Mouse (Mus musculus): ENCODE measurements around the gene Lrrc1.

The Lrrc1 gene

DNA sequence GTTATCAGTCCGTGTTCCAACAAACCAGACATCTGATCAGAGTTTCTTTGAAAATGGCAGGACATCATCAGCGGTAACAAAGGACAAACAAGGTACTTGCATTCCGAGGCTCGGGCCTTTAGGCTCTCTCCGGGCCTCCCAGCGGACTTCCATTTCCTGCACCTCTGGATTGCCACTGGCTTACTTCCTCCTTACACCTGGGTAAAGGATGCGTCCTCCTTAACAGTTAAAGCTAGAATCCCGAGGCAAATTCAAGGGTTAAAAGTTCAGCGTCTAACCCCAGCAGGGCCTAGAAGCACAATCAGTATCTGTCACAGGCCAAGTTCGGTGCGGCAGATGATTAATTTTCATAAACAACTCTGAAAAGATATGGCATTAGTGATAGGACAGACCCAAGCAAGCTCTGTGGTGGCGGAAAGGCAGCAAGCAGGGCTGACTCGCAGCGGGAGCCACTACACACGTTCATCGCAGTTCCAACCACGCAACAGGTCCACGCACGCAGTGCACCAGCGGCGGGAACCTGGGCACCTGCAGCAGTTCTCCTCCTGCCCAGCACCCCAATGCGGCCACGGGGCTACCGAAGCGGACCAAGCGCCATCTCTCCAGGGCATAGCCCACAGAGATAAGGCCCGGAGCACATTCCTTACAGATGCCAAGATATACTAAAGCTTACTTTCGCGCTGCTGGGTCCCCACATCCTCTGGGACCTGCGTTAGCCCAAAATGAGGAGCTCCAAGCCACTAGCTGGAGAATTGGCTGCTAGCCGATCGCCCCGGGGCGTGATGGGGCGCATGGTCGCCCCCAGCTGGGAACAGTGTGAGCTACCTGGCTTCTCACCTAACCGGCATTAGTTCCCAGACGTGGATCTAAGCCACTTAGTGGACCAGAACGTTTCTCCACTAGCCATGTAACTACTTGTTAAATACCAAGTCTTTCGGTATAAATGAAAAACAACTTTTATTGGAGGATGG, 1.0 kb downstream of the Lrrc1 start:
- DNase-seq (ENCODE audit: low spot score), result peak; percentile 64

DNA sequence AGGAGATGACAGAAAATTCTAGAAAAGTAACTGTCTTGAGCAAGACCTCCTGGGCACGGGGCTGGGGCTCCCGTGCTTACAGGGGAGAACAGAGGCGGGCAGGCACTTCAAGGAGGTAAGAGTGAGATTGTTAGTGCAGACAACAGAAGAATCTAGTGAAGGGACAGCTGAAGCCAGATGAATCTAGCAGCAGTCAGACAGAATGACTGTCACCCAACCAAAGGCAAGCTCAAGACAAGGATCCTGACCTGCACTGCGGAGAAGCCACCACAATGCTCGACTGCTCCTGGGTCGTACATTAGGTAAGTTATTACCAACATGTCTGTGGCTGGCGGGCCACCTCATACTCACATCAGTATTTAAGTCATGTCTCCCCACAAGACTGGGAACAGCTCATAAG, 3.1 kb downstream of the Lrrc1 start:
- DNase-seq (ENCODE audit: low spot score), result no peak

DNA sequence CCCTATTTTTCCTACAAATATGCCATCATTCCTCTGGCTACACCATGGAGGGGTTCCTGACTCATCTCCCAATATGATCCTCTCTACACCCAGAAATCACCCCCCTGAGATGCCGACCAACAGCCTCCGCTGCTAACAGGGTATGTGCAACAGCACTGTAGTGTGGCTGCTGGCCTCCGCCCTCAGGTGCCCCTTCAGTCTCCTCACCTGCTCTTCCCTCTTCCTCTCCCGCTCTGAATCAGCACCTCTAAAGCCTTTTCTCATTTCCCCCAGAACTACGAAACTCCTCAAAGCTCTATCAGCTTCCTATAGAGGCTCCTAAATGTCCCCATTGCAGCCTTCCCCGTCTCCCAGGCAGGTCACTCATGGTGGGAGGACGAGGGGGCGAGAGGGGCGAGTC, 5.4 kb downstream of the Lrrc1 start:
- DNase-seq (ENCODE audit: low spot score), result no peak

DNA sequence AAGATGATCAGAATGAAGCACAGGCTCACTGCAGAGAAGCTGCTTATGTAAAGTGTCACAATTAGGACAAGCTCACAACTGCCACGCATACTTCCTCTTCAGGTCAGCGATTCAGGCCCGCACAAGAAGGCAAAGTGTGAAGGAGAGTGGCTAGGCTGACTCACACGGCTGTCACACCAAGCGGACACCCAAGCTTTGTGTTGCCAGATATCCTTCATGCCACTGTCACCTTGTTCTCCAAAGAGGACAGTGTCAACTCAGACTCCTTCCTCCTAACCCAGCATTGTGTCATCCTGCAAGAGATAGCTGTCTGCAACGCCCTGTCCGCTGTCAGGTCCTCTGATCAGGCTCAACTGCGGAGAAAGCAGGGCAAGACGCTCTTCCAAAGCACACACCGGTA, 7.3 kb downstream of the Lrrc1 start:
- DNase-seq (ENCODE audit: low spot score), result no peak

DNA sequence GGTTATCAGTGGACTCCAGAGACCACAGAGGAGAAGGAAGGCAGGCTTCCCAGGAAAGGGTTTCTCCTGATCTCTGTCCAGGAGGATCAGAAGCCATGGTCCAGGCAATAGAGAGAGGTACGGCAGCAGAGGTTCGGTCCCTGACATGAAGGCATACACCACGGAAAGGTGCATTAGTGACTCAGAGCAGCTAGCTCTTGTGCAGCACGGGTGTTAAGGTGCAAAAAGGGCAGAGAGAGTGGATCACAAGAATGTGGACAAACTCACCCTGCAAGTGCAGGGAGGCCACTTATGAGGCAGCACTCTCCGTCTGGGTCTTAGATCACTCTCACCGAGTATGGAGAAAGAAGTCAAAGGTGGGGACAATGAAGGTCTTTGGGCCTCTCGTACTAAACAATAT, 7.8 kb downstream of the Lrrc1 start:
- no peak for DNase-seq (ENCODE audit: low spot score)

DNA sequence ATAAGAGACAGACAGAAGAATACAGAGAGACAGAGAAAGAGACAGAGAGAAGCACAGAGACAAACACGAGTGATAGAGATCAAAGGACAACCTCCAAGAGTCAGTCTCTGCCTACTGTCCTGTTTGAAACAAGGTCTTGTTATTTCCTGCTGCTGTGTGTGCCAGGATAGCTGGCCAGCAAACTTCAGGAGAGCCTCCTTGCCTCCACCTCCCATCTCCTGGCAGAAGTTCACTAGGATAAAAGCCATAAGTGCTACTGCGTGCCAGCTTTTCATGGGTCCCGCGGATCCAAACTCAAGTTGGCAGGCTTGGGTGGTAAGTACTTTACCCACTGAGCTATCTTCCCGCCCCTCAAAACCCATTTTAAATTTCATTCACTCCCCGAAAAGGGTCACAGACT, 8.4 kb downstream of the Lrrc1 start:
- DNase-seq (ENCODE audit: low spot score), result no peak

DNA sequence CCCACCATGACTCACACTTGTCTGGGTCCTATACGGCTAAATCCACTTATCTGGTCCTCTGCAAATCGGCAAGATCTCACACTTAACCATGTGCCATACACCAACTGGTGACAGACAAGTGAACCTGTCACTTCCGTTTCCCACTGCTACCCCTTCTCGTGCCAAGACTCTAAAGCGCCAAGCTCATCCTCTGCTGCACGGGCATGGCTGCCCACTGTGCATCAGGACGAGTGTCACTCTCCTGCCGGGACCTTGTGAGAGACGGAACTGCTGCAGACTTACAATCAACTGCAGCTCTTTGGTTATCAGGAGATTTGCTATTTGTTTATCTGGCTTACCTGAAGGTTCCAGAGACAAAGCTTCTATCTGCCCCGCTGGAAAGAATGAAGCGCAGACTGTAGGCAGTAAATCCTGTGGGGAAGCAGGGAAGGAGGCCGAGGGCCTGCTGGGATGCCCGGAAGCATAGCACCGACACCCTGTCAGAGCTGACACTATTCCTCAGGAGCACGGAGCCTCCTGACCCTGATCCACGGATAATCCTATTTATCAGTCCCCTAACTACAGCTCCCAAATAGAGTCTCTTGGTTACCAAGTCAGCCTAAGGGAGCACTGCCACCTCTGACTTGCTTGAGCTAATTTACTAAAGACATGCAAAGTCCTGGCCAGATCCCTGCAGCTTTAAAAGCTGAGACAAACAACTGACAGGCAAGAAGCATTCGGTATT, 9.5 kb downstream of the Lrrc1 start:
- no peak for DNase-seq (ENCODE audit: low spot score)

DNA sequence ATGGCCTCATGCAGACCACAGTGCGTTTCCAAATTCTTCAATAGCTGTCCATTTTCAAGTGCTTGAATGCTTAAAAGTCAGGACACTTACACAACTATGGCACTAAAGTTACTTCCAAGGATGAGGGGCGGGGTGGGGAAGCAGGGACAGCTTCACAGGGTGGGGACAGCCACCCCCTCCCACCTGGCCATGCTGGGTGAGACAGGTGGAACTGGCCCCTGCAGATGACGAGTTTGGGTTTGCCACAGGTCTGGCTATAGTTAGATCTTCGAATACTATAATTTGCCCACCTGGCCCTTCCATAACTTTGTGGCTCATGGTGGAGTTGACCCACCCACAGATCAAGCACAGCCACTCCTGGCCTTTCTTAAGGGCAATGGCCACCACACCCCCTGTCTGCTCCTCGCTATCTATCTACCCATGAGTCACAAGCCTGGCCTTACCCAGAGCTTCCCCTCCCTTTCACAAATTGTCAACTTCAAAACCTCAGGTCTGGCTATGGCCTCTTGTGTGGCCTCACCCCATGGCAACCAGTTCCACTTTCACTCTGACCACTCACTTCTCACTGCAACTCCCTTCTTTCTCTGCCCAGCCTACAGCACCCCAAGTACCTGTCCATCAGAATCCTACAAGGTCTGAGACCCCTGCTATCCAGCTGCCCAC, 16.2 kb downstream of the Lrrc1 start:
- no peak for DNase-seq (ENCODE audit: low spot score)

DNA sequence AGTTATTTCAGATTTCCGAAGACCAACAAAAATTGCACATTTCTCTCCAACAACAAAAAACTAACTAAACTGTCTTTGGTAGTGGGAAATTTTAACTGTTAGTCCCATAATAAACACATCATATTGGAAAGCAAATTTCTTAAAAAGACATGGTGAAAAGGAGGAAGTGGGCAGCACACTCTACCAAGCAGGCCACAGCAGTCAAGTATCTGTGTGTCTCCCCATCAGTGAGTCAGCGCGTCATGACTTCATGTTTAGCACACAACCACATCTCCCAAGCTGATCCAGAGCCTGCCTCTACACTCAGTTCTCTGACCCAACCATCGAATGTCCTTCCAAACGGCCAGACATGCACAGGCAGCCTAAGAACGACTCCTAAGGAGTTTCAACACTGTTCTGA, 17.5 kb downstream of the Lrrc1 start:
- DNase-seq (ENCODE audit: low spot score), result no peak

DNA sequence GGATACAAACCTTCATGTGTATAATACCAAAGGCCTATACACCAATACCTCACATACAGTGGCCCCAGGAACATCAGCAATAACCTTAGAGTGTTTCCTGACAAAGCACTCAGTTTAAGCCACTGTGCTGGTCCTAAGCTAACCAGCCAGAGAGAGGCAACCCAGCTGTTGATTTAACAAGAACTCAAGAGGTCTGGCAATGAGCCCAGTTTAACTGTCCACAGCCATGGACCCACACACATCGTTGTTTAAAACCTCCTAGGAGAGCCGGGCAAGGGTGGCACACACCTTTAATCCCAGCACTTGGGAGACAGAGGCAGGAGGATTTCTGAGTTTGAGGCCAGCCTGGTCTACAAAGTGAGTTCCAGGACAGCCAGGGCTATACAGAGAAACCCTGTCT, 18.0 kb downstream of the Lrrc1 start:
- no peak for DNase-seq (ENCODE audit: low spot score)

DNA sequence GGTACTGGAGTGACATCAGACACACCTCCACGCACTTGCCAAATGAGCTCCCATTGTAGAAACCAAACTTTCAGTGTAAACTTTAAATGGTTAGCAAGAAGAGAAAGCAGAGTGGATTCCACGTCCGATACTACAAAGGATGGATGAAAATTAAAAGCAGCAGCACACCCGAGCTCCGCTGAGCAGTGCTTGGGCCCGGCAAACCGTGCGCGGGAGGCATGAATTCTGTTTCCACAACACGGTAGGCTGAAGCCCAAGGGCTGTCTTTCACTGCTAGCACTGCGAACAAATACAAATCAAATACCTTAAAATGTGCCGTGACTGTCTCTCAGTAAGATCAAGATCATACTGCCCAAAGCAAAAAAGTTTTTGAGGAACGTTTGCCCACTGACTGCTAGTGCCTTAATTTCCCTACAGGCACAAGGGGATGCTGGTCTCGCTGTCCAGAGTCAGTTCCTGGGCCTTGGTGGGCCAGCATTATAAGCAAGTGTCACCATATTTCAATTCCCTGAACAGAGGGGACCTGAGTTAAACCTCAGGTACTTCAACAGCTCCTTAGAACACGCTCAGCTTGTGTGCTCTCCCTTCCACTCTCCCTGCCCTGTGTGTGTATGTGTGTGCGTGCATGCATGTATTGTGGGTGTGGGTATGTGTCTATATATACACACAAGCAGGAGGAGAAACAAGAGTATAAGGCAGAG, 18.9 kb downstream of the Lrrc1 start:
- no peak for DNase-seq (ENCODE audit: low spot score)

DNA sequence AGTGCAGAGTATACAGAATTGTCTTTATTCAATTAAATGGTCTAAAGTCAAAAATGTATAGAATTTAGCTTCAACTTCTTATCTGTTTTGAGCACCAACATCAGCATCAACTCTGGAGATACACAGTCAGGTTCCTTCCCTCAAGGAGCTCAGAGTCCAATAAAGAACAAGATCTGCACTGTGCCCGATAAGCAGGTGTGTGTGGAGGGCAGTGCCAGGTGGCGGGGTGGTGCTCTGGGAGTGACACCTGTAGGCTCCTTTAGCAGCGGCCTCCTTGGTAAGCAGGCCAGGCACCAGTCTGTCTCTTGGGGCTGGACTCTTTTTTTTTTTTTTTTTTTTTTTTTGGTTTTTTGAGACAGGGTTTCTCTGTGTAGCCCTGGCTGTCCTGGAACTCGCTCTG, 20.9 kb downstream of the Lrrc1 start:
- no peak for DNase-seq (ENCODE audit: low spot score)

DNA sequence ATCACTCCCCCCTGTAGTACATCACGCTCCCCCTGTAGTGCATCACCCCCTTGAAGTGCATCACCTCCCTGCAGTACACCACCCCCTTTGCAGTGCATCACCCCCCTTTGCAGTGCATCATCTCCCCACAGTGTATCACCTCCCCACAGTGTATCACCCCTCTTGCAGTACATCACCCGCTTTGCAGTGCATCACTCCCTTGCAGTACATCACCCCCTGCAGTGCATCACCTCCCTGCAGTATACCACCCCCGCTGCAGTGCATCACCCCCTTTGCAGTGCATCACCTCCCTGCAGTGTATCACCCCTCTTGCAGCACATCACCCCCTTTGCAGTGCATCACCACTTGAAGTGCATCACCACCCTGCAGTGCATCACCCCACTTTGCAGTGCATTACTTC, 22.2 kb downstream of the Lrrc1 start:
- DNase-seq (ENCODE audit: low spot score), result no peak

DNA sequence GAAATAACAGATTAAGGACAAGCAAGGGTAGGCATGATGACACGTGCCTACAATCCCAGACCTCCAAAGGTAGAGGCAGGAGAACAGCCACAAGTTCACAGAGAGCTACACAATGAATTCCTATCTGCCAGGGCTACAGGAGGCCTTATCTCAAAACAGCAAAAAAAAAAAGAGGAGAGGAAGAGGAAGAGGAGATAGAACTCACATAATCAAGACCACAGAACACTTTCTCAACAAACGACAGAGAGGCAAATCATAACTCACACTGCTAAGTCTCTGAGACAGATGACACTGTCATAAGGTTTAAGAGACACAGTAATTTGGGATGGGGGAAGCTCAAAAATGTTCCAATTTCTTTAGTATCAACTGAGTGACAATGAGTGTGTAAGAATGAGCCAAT, 25.5 kb downstream of the Lrrc1 start:
- no peak for DNase-seq (ENCODE audit: low spot score)

DNA sequence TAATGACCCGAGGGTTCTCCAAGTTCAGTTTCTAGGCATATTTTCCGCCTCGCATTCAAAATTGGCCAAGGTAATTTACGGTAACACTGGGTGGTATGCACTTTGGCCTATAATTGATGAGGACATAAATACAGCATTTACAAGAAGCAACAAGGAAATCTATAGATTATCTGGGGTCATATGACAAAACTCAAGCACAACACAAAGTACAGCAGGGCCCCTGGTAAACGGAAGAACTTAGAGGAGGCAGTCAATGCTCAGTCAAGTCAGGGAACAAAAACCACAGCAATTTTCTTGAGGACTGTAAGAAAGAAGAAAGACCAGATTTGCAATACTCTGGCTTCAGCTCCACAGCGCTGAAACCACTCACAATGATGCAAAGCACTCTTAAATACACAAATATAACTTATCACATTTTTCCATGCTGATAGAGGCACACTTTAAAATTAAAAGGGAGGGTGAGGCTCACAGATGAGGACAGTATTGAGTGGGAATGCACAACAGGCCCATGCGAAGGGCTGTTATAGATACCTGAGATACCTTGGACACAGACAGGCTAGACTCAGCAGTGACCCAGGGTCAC, 27.8 kb downstream of the Lrrc1 start:
- DNase-seq (ENCODE audit: low spot score), result no peak

DNA sequence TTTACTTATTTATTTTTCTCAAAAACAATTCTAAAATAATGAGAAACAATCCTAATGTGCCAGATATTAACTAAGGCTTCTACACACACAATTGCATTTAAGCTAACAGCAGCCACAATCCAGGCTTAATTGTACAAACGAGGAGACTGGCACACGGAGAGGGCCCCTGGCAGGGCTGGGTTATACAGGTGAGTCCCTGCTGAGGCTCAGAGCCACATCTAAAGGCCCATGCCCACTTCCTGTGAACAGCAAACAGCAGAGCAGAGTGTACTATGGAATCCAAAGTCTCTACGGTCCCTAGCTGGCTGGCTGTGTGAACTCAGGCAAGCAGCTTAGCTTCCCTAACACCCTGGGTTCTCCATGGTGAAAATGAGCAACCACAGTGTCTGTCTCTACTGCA, 30.8 kb downstream of the Lrrc1 start:
- no peak for DNase-seq (ENCODE audit: low spot score)

DNA sequence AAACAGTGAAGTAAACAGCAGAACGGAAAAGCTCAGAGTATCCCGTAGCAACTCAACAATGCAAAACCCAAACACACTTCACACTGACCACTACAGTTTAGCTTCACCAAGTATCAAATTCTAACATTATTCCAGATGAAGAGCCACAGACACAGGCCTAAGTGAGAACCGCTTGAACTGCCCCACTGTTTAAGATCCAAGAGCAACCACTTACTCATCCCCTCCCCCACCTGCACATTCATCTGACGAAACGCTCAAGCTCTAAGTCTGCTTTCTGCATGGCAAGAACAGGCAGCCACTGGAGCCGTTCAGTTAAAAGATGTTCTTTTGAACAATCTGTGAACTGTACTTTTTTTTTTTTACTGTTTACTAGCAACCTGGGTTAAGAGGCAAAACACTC, 32.5 kb downstream of the Lrrc1 start:
- no peak for DNase-seq (ENCODE audit: low spot score)

DNA sequence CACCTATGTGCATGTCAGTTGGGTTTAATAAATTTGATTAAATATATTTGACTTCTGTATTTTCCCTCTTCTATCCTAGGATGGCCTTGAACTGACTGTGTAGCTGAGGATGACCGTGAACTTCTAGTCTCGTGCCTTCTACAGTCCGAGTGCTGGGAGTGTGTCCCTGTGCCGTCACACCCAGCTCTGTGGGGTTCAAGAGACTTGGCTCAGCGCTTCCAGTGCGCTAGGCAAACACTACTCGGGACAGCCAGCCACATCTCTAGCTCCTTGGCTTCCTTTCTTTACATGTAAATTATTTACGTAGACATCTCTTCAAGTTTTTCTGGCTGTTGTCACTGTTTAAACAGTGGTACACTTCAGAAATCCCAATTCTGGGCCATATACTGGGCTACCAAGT, 34.1 kb downstream of the Lrrc1 start:
- DNase-seq (ENCODE audit: low spot score), result no peak

DNA sequence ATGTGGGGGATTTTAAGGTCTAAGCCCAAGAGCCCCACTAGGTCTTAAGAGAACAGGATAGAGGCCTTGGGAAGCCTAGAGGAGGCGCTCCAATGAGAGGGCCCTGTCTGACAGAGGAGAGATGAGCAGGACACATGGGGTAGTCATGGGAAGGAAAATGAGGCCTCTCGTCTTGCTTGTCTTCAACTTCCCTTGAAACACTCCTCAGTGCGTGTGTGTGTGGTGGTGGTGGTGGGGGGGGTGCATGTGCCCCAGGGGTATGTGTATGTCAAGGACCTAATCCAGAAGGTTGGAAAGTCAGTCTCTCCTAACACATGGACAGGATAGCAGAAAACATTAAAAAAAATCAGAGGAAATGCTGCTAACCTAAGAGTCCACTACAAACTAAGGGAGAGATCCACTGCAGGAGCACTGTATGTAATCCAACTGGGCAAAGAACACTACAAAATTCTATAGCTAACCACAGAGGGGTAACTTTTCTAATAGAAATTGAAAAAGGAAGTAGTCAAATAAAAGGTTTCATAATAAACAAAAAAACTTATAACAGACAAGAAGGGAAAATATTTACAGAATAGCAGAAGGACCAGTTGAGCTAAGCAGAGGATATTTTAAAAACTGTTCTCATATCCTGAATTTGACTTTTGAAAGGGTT, 36.8 kb downstream of the Lrrc1 start:
- DNase-seq (ENCODE audit: low spot score), result no peak

DNA sequence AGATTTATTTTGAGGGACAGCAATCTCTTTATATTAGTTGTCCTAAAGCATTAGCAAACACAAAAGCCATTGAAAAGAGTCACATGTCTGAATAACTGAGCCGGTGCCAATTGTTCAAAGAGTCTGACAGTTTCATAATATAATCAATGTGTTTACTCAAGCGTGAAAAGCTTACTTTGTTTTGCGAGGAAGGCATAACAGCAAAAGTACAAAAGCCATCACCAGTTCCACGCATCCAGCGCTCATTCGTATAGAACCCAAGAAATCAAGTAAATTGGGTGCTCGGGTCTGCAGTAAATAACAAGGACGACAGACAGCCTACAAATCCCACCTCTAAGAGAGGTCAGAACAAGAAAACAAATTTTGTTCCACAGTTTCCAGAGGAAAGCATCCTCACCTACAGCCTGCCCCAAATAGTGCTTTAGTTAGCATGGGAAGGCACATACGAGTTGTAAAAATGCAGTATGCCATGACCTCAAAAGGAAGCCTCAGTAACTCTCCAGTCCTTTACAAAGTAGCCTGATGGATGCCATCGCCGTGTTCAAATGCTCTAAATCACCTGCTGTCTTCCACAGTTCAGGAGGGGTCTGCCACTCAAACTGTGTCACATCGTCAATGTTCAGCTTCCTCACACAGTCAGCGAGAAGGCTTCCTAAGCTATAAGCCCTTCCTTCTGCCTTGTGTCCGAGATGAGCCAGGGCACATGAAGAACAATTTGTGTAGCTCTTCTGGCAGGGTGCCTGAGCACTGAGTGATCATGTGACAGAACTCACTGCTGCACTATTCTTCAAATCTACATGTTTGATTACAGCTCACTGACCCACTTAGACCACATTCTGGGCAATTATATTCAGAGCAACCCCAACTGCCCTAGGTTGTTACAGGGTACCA, 41.9 kb downstream of the Lrrc1 start:
- DNase-seq (ENCODE audit: low spot score), result no peak
